Mouse (Mus musculus): Measurements from ENCODE around the gene Ctc1. TPM values are rescaled to one million over a fixed set of nuclear protein-coding genes. Genes with fewer than 3 reads are reported as not detected.

Ctc1 gene
- polyA plus RNA-seq, 1 experiment from 2014 or later: 63.2 TPM

GRCm38 (mm10) chr11:69046395-69046774, 30.7 kb downstream of the Ctc1 start:
- Histone ChIP-seq H3K9ac (replicated peaks; ENCODE audit: low read length) (peak overlapping the region; percentile 67), H3K27me3 (ENCODE audit: control insufficient read depth, insufficient read depth, low read length) (no peaks in the 10 kb centered on the region), H3K9me3 (replicated peaks; ENCODE audit: control insufficient read depth, low read length) (no peaks in the 10 kb centered on the region), H3K36me3 (replicated peaks; ENCODE audit: control insufficient read depth, insufficient read depth, low read depth, low read length) (peaks cover 6% of the 10 kb centered on the region; the same call in 1 of the 2 replicates), H3K27ac (replicated peaks; ENCODE audit: low read depth, low read length) (peak overlapping the region; percentile 68; the same call in 1 of the 2 replicates), H3K4me1 (ENCODE audit: control insufficient read depth, insufficient read depth, low read length) (no peaks in the 10 kb centered on the region), H3K4me3 (ENCODE audit: low read depth, low read length) (peak overlapping the region; percentile 74), H3K4me2 (ENCODE audit: low read depth, low read length) (peak overlapping the region; percentile 74)
- DNase-seq (ENCODE audit: low spot score): no peak
- no peak; the same call in 1 of the 2 replicates for ATAC-seq (replicated peaks; ENCODE audit: insufficient number of reproducible peaks, low FRiP score, low TSS enrichment, low read depth)
- 17% methylated on average over 9 of the region's 9 CpGs for WGBS

GRCm38 (mm10) chr11:69047592-69047991, 31.9 kb downstream of the Ctc1 start:
- H3K4me3 ChIP-seq (ENCODE audit: low read depth, low read length): no peak overlapping the region
- no peak for ATAC-seq (replicated peaks; ENCODE audit: insufficient number of reproducible peaks, low FRiP score, low TSS enrichment, low read depth)
- H3K27me3 ChIP-seq (ENCODE audit: control insufficient read depth, insufficient read depth, low read length): no peaks in the 10 kb centered on the region
- H3K4me2 ChIP-seq (ENCODE audit: low read depth, low read length): no peak overlapping the region
- no peak for DNase-seq (ENCODE audit: low spot score)
- no peak overlapping the region for H3K9ac ChIP-seq (replicated peaks; ENCODE audit: low read length)
- WGBS: 94% methylated on average over 12 of the region's 12 CpGs
- H3K9me3 ChIP-seq (replicated peaks; ENCODE audit: control insufficient read depth, low read length): no peaks in the 10 kb centered on the region
- peaks cover 6% of the 10 kb centered on the region; the same call in 1 of the 2 replicates for H3K36me3 ChIP-seq (replicated peaks; ENCODE audit: control insufficient read depth, insufficient read depth, low read depth, low read length)
- no peak overlapping the region for H3K27ac ChIP-seq (replicated peaks; ENCODE audit: low read depth, low read length)
- no peaks in the 10 kb centered on the region for H3K4me1 ChIP-seq (ENCODE audit: control insufficient read depth, insufficient read depth, low read length)

- Histone ChIP-seq H3K4me3 (ENCODE audit: low read depth, low read length) (no peak overlapping the region), H3K27ac (replicated peaks; ENCODE audit: low read depth, low read length) (no peak overlapping the region), H3K36me3 (replicated peaks; ENCODE audit: control insufficient read depth, insufficient read depth, low read depth, low read length) (peaks cover 6% of the 10 kb centered on the region; the same call in 1 of the 2 replicates), H3K4me1 (ENCODE audit: control insufficient read depth, insufficient read depth, low read length) (no peaks in the 10 kb centered on the region), H3K27me3 (ENCODE audit: control insufficient read depth, insufficient read depth, low read length) (no peaks in the 10 kb centered on the region), H3K4me2 (ENCODE audit: low read depth, low read length) (no peak overlapping the region), H3K9me3 (replicated peaks; ENCODE audit: control insufficient read depth, low read length) (no peaks in the 10 kb centered on the region), H3K9ac (replicated peaks; ENCODE audit: low read length) (no peak overlapping the region)
- ATAC-seq (replicated peaks; ENCODE audit: insufficient number of reproducible peaks, low FRiP score, low TSS enrichment, low read depth): no peak
- WGBS: 94% methylated on average over 14 of the region's 14 CpGs
- no peak for DNase-seq (ENCODE audit: low spot score)
These were observed 32.4 kb downstream of the Ctc1 start for GRCm38 (mm10) chr11:69048151-69048550.

- Histone ChIP-seq H3K9me3 (replicated peaks; ENCODE audit: control insufficient read depth, low read length) (no peaks in the 10 kb centered on the region), H3K4me1 (ENCODE audit: control insufficient read depth, insufficient read depth, low read length) (no peaks in the 10 kb centered on the region), H3K36me3 (replicated peaks; ENCODE audit: control insufficient read depth, insufficient read depth, low read depth, low read length) (peaks cover 6% of the 10 kb centered on the region; the same call in 1 of the 2 replicates), H3K4me2 (ENCODE audit: low read depth, low read length) (no peak overlapping the region), H3K27ac (replicated peaks; ENCODE audit: low read depth, low read length) (no peak overlapping the region), H3K9ac (replicated peaks; ENCODE audit: low read length) (no peak overlapping the region), H3K27me3 (ENCODE audit: control insufficient read depth, insufficient read depth, low read length) (no peaks in the 10 kb centered on the region), H3K4me3 (ENCODE audit: low read depth, low read length) (no peak overlapping the region)
- DNase-seq (ENCODE audit: low spot score) (no peak), ATAC-seq (replicated peaks; ENCODE audit: insufficient number of reproducible peaks, low FRiP score, low TSS enrichment, low read depth) (no peak)
- 91% methylated on average over 8 of the region's 8 CpGs for WGBS
These were observed 35.0 kb downstream of the Ctc1 start for GRCm38 (mm10) chr11:69050748-69051147.

GRCm38 (mm10) chr11:69051771-69052170, 36.1 kb downstream of the Ctc1 start:
- no peak for DNase-seq (ENCODE audit: low spot score)
- Histone ChIP-seq H3K27ac (replicated peaks; ENCODE audit: low read depth, low read length) (no peak overlapping the region), H3K9me3 (replicated peaks; ENCODE audit: control insufficient read depth, low read length) (no peaks in the 10 kb centered on the region), H3K36me3 (replicated peaks; ENCODE audit: control insufficient read depth, insufficient read depth, low read depth, low read length) (peaks cover 6% of the 10 kb centered on the region; the same call in 1 of the 2 replicates), H3K9ac (replicated peaks; ENCODE audit: low read length) (no peak overlapping the region), H3K4me2 (ENCODE audit: low read depth, low read length) (no peak overlapping the region), H3K4me3 (ENCODE audit: low read depth, low read length) (no peak overlapping the region), H3K27me3 (ENCODE audit: control insufficient read depth, insufficient read depth, low read length) (no peaks in the 10 kb centered on the region), H3K4me1 (ENCODE audit: control insufficient read depth, insufficient read depth, low read length) (no peaks in the 10 kb centered on the region)
- WGBS: 81% methylated on average over 4 of the region's 4 CpGs
- ATAC-seq (replicated peaks; ENCODE audit: insufficient number of reproducible peaks, low FRiP score, low TSS enrichment, low read depth): no peak

- no peak for DNase-seq (ENCODE audit: low spot score)
- 91% methylated on average over 2 of the region's 2 CpGs for WGBS
These were observed 37.2 kb downstream of the Ctc1 start for GRCm38 (mm10) chr11:69052824-69053421.

GRCm38 (mm10) chr11:69053848-69054247, 38.1 kb downstream of the Ctc1 start:
- Histone ChIP-seq H3K9me3 (replicated peaks; ENCODE audit: control insufficient read depth, low read length) (no peaks in the 10 kb centered on the region), H3K27ac (replicated peaks; ENCODE audit: low read depth, low read length) (no peak overlapping the region), H3K4me1 (ENCODE audit: control insufficient read depth, insufficient read depth, low read length) (no peaks in the 10 kb centered on the region), H3K4me3 (ENCODE audit: low read depth, low read length) (no peak overlapping the region), H3K9ac (replicated peaks; ENCODE audit: low read length) (no peak overlapping the region), H3K36me3 (replicated peaks; ENCODE audit: control insufficient read depth, insufficient read depth, low read depth, low read length) (peaks cover 6% of the 10 kb centered on the region; the same call in 1 of the 2 replicates), H3K4me2 (ENCODE audit: low read depth, low read length) (no peak overlapping the region), H3K27me3 (ENCODE audit: control insufficient read depth, insufficient read depth, low read length) (no peaks in the 10 kb centered on the region)
- DNase-seq (ENCODE audit: low spot score): no peak
- WGBS: 77% methylated on average over 3 of the region's 3 CpGs
- ATAC-seq (replicated peaks; ENCODE audit: insufficient number of reproducible peaks, low FRiP score, low TSS enrichment, low read depth): no peak

More at GRCm38 (mm10) chr11:69052824-69053421, 37.2 kb downstream of the Ctc1 start:
- Histone ChIP-seq H3K9ac (replicated peaks; ENCODE audit: low read length) (no peak overlapping the region), H3K27ac (replicated peaks; ENCODE audit: low read depth, low read length) (no peak overlapping the region), H3K9me3 (replicated peaks; ENCODE audit: control insufficient read depth, low read length) (no peaks in the 10 kb centered on the region), H3K4me2 (ENCODE audit: low read depth, low read length) (no peak overlapping the region), H3K4me1 (ENCODE audit: control insufficient read depth, insufficient read depth, low read length) (no peaks in the 10 kb centered on the region), H3K4me3 (ENCODE audit: low read depth, low read length) (no peak overlapping the region), H3K27me3 (ENCODE audit: control insufficient read depth, insufficient read depth, low read length) (no peaks in the 10 kb centered on the region), H3K36me3 (replicated peaks; ENCODE audit: control insufficient read depth, insufficient read depth, low read depth, low read length) (peaks cover 6% of the 10 kb centered on the region; the same call in 1 of the 2 replicates)
- ATAC-seq (replicated peaks; ENCODE audit: insufficient number of reproducible peaks, low FRiP score, low TSS enrichment, low read depth): no peak

- DNase-seq (ENCODE audit: low spot score): no peak
- WGBS: 73% methylated on average over 2 of the region's 2 CpGs
- H3K9ac ChIP-seq (replicated peaks; ENCODE audit: low read length): no peak overlapping the region
- H3K4me3 ChIP-seq (ENCODE audit: low read depth, low read length): no peak overlapping the region
- H3K9me3 ChIP-seq (replicated peaks; ENCODE audit: control insufficient read depth, low read length): no peaks in the 10 kb centered on the region
- no peaks in the 10 kb centered on the region for H3K27me3 ChIP-seq (ENCODE audit: control insufficient read depth, insufficient read depth, low read length)
- no peak overlapping the region for H3K27ac ChIP-seq (replicated peaks; ENCODE audit: low read depth, low read length)
- H3K4me2 ChIP-seq (ENCODE audit: low read depth, low read length): peak overlapping the region; percentile 45
- no peaks in the 10 kb centered on the region for H3K4me1 ChIP-seq (ENCODE audit: control insufficient read depth, insufficient read depth, low read length)
- no peaks in the 10 kb centered on the region for H3K36me3 ChIP-seq (replicated peaks; ENCODE audit: control insufficient read depth, insufficient read depth, low read depth, low read length)
- no peak for ATAC-seq (replicated peaks; ENCODE audit: insufficient number of reproducible peaks, low FRiP score, low TSS enrichment, low read depth)
These were observed 42.6 kb downstream of the Ctc1 start for GRCm38 (mm10) chr11:69058265-69058664.

Data from embryonic facial prominence, embryonic 11.5 days (tissue).